In the genomic region with DNA sequence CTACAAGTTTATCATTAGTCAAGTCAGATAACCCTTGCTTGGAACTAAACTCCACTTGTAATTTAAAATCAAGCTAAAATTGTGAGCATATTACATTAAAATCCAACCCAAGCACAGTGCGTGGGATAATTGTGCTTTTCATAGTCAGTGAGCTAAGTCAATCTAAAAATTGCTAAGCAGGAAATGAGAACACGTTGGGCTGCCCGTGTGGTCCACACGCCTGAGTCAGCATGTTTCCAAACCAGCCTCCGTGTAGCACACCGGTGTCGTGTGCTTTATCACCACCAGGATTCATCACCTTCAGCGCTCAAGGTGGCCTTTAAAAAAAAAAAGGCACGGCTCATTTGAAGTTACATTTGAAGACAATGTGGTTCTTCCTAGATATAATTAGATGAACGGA, we compare ENCODE assay signal across 14 mouse cellular contexts. TPM values are rescaled to one million over a fixed set of nuclear protein-coding genes. Genes with fewer than 3 reads are reported as not detected.
DNase-seq lines count a peak whose midpoint lies in the region; ATAC-seq and TF ChIP-seq lines count a peak whose summit lies in the region.
"Had no signal": no experiment of that assay in that cellular context is flagged by ENCODE, and none has a peak within 500 bp of the region (broad histone marks: within the 10 kb centered on the region; RNA-seq: fewer than 3 reads in every experiment).

No protein-coding gene starts in this region.

- WGBS in limb, embryonic 14.5 days, result 66% methylated on average over 10 of the region's 10 CpGs
- WGBS in limb, embryonic 10.5 days, result 90% methylated on average over 10 of the region's 10 CpGs

- peak; percentile 11 for DNase-seq in limb, embryonic 14.5 days (ENCODE audit: low spot score)
- DNase-seq in limb, embryonic 10.5 days (ENCODE audit: low spot score), result no peak
- DNase-seq in ES-E14 (ENCODE audit: low read depth, low spot score), result no peak
- peak; percentile 35 for DNase-seq in right cerebral cortex, postnatal 14 days
- DNase-seq in gastrocnemius, postnatal 14 days, result no peak
- DNase-seq in spleen, postnatal 4 days (ENCODE audit: low spot score in 2 of 2), result no peak
- DNase-seq: cerebellum, adult 18-20 months; heart, postnatal 4 days; kidney, postnatal 10 days had no signal

- no peak overlapping the region for H3K27ac ChIP-seq in limb, embryonic 14.5 days (replicated peaks; ENCODE audit: low read depth, low read length)
- no peak overlapping the region for H3K27ac ChIP-seq in limb, embryonic 10.5 days
- no peak overlapping the region for H3K27ac ChIP-seq in ES-E14 (ENCODE audit: insufficient read depth, low read depth, low read length, poor library complexity, severe bottlenecking)
- H3K27ac ChIP-seq: intestine, embryonic 15.5 days; limb, embryonic 13.5 days; lung, embryonic 15.5 days had no signal

- intact Hi-C loops in gastrocnemius, postnatal 14 days (cut with DNase I; ENCODE audit: low total_unique reads), result no loop called here

- H3K4me1 ChIP-seq in limb, embryonic 14.5 days (ENCODE audit: control insufficient read depth, insufficient read depth, low read length), result no peaks in the 10 kb centered on the region
- H3K4me1 ChIP-seq in limb, embryonic 10.5 days, result no peaks in the 10 kb centered on the region
- H3K4me1 ChIP-seq in ES-E14 (ENCODE audit: control insufficient read depth in 2 of 2, insufficient read depth in 2 of 2, low read length in 2 of 2, poor library complexity in 1 of 2), result no peaks in the 10 kb centered on the region
- H3K4me1 ChIP-seq: intestine, embryonic 15.5 days; limb, embryonic 13.5 days; lung, embryonic 15.5 days had no signal

- H3K4me3 ChIP-seq in limb, embryonic 14.5 days (replicated peaks; ENCODE audit: low read length), result no peak overlapping the region
- H3K4me3 ChIP-seq in limb, embryonic 10.5 days, result no peak overlapping the region
- H3K4me3 ChIP-seq in ES-E14 (ENCODE audit: insufficient read depth in 1 of 2, low read depth in 1 of 2, low read length in 2 of 2, poor library complexity in 1 of 2, severe bottlenecking in 1 of 2), result no peak overlapping the region
- H3K4me3 ChIP-seq: intestine, embryonic 15.5 days; limb, embryonic 13.5 days; lung, embryonic 15.5 days had no signal

- TF ChIP-seq POLR2A in limb, embryonic 14.5 days (IDR thresholded peaks at IDR 0.05; ENCODE audit: borderline replicate concordance, extremely low read depth, insufficient read depth, insufficient read length), result no peak

- in situ Hi-C loops in ES-E14 (cut with MboI; ENCODE audit: low sequenced_read_pairs in 2 of 2, unreplicated experiment in 2 of 2), result no loop called here

- H3K9ac ChIP-seq in limb, embryonic 14.5 days (ENCODE audit: low read depth, low read length, severe bottlenecking), result no peak overlapping the region
- no peak overlapping the region for H3K9ac ChIP-seq in ES-E14 (ENCODE audit: insufficient read depth, low read depth, low read length, poor library complexity, severe bottlenecking)
- H3K9ac ChIP-seq: intestine, embryonic 15.5 days; limb, embryonic 13.5 days; lung, embryonic 15.5 days had no signal

- no peaks in the 10 kb centered on the region for H3K36me3 ChIP-seq in limb, embryonic 14.5 days (ENCODE audit: control insufficient read depth, insufficient read depth, low read length)
- no peaks in the 10 kb centered on the region for H3K36me3 ChIP-seq in limb, embryonic 10.5 days
- no peaks in the 10 kb centered on the region for H3K36me3 ChIP-seq in ES-E14 (ENCODE audit: control insufficient read depth, insufficient read depth, low read length, poor library complexity, severe bottlenecking)
- H3K36me3 ChIP-seq: intestine, embryonic 15.5 days; limb, embryonic 13.5 days; lung, embryonic 15.5 days had no signal

- ATAC-seq in limb, embryonic 14.5 days (ENCODE audit: low FRiP score, low read depth), result no peak
- peak; percentile 85 to 93 for ATAC-seq in hematopoietic stem cell, adult 5-6 weeks (replicated peaks in 1 of 2; ENCODE audit: insufficient read depth in 1 of 2, low FRiP score in 2 of 2, low TSS enrichment in 1 of 2, low read depth in 1 of 2, poor library complexity in 2 of 2, severe bottlenecking in 2 of 2)
- ATAC-seq: intestine, embryonic 15.5 days had no signal

- no peaks in the 10 kb centered on the region for H3K9me3 ChIP-seq in limb, embryonic 14.5 days (ENCODE audit: control insufficient read depth, low read length)
- no peaks in the 10 kb centered on the region for H3K9me3 ChIP-seq in limb, embryonic 10.5 days (replicated peaks)
- no peaks in the 10 kb centered on the region for H3K9me3 ChIP-seq in ES-E14 (ENCODE audit: control insufficient read depth, insufficient read depth, low read depth, low read length)
- H3K9me3 ChIP-seq: intestine, embryonic 15.5 days; limb, embryonic 13.5 days; lung, embryonic 15.5 days had no signal

- H3K4me2 ChIP-seq in limb, embryonic 14.5 days (replicated peaks; ENCODE audit: low read depth, low read length, severe bottlenecking), result no peak overlapping the region
- H3K4me2 ChIP-seq: intestine, embryonic 15.5 days; limb, embryonic 13.5 days; lung, embryonic 15.5 days; midbrain, embryonic 11.5 days had no signal

- no peaks in the 10 kb centered on the region for H3K27me3 ChIP-seq in limb, embryonic 14.5 days (ENCODE audit: control insufficient read depth, insufficient read depth, low read length)
- no peaks in the 10 kb centered on the region for H3K27me3 ChIP-seq in limb, embryonic 10.5 days (ENCODE audit: low read depth, poor library complexity, severe bottlenecking)
- H3K27me3 ChIP-seq: intestine, embryonic 15.5 days; limb, embryonic 13.5 days; lung, embryonic 15.5 days had no signal

TF ChIP-seq in ES-E14, 5 proteins besides CTCF, POLR2A, EP300 and RAD21:
- TF ChIP-seq CHD2 (IDR thresholded peaks at IDR 0.05; ENCODE audit: low read depth, low read length), result no peak
- no peak for TF ChIP-seq HCFC1 (IDR thresholded peaks at IDR 0.05; ENCODE audit: borderline replicate concordance, insufficient read depth, low read length)
- TF ChIP-seq ZC3H11A (IDR thresholded peaks at IDR 0.05; ENCODE audit: borderline replicate concordance, low read depth, low read length), result no peak
- peak; percentile 51; the same call in 1 of the 2 replicates for TF ChIP-seq MAFK (IDR thresholded peaks at IDR 0.05; ENCODE audit: insufficient read depth, low read depth, low read length)
- no peak for TF ChIP-seq ZNF384 (IDR thresholded peaks at IDR 0.05; ENCODE audit: low read depth, low read length)

RNA-seq across cellular contexts. Expression of gene 1700028K03Rik, which starts 10.2 kb away (rescaled TPM):
- 0.01 and 0.06 TPM in 2 replicates for polyA plus RNA-seq in limb, embryonic 14.5 days (2012; rRNA removed)
- polyA plus RNA-seq in limb, embryonic 14.5 days (2014; fragmentation: Nextera tagmentation; extraction: Ambion mirVana), result 0.14 and 0.17 TPM in 2 replicates
- polyA plus RNA-seq in limb, embryonic 10.5 days (2016; fragmentation: Nextera tagmentation; extraction: Ambion mirVana), result 0.06 and 0.10 TPM in 2 replicates
- total RNA-seq in ES-E14 (2012; rRNA removed), result 0.40 and 0.74 TPM in 2 replicates
- total RNA-seq in hematopoietic stem cell, adult 5-6 weeks (2017), result not detected in 2 replicates
- not detected for total RNA-seq in gastrocnemius, postnatal 14 days (2021)
- total RNA-seq: heart, postnatal 4 days had no signal

RNA-seq across cellular contexts. Expression of gene Gm42669, which starts 16.9 kb away (rescaled TPM):
- 0.06 and 0.25 TPM in 2 replicates for polyA plus RNA-seq in limb, embryonic 14.5 days (2012; rRNA removed)
- polyA plus RNA-seq in limb, embryonic 14.5 days (2014; fragmentation: Nextera tagmentation; extraction: Ambion mirVana), result 0.64 and 0.78 TPM in 2 replicates
- 0.36 and 0.56 TPM in 2 replicates for polyA plus RNA-seq in limb, embryonic 10.5 days (2016; fragmentation: Nextera tagmentation; extraction: Ambion mirVana)
- 0.94 and 1.0 TPM in 2 replicates for total RNA-seq in ES-E14 (2012; rRNA removed)
- total RNA-seq in hematopoietic stem cell, adult 5-6 weeks (2017), result 1.9 TPM in 1 of 2 replicates, not detected in the other
- not detected for total RNA-seq in gastrocnemius, postnatal 14 days (2021)

Comparison
In these comparisons a context has a peak if more than half of its experiments do, and no peak if none do; other contexts are left out.
1. DNase-seq: peak in limb, embryonic 14.5 days (single experiment) and right cerebral cortex, postnatal 14 days (single experiment); none in limb, embryonic 10.5 days (single experiment), ES-E14 (single experiment), gastrocnemius, postnatal 14 days (single experiment) and spleen, postnatal 4 days (0 of 2).